Mouse (Mus musculus) intestine, postnatal 0 days (tissue): ENCODE data around the gene Etnk2. TPM values are rescaled to one million over a fixed set of nuclear protein-coding genes. Genes with fewer than 3 reads are reported as not detected.
A peak's percentile ranks its signal among the peaks of the same experiment; 100 is the strongest.

Experiments
- ATAC-seq: fragments of 200-750 bp; cut with Nextera tagmentation; 2 replicates; pipeline ENCODE4 v1.8.0; 2017; ENCODE audit warnings: mild to moderate bottlenecking, moderate TSS enrichment, moderate library complexity
- H3K27ac ChIP-seq: fragments of 300-500 bp; sonication (generic); 2 replicates; pipeline ENCODE4 v1.5.1; 2014; ENCODE audit warnings: mild to moderate bottlenecking, low read depth, low read length, moderate library complexity
- H3K27me3 ChIP-seq: fragments of 300-500 bp; sonication (generic); replicated peaks from 2 replicates; pipeline ENCODE4 v1.6.1; 2014; ENCODE audit warnings: low read length, mixed read lengths; ENCODE audit not compliant: control insufficient read depth, insufficient read depth
- H3K36me3 ChIP-seq: fragments of 300-500 bp; sonication (generic); 2 replicates; pipeline ENCODE4 v1.6.1; 2014; ENCODE audit warnings: mild to moderate bottlenecking, moderate library complexity; ENCODE audit not compliant: control insufficient read depth, insufficient read depth
- H3K4me1 ChIP-seq: fragments of 300-500 bp; sonication (generic); replicated peaks from 2 replicates; pipeline ENCODE4 v1.6.1; 2014; ENCODE audit warnings: antibody characterized with exemption, low read length, mixed read lengths; ENCODE audit not compliant: control insufficient read depth, insufficient read depth
- H3K4me2 ChIP-seq: fragments of 300-500 bp; sonication (generic); replicated peaks from 2 replicates; pipeline ENCODE4 v1.6.1; 2014; ENCODE audit warnings: low read depth, mild to moderate bottlenecking, moderate library complexity
- H3K4me3 ChIP-seq: fragments of 300-500 bp; sonication (generic); 2 replicates; pipeline ENCODE4 v1.5.1; 2014; ENCODE audit warnings: low read depth, low read length
- H3K9ac ChIP-seq: fragments of 300-500 bp; sonication (generic); 2 replicates; pipeline ENCODE4 v1.6.1; 2014; ENCODE audit warnings: mild to moderate bottlenecking, low read depth, low read length
- H3K9me3 ChIP-seq: fragments of 300-500 bp; sonication (generic); 2 replicates; pipeline ENCODE4 v1.6.1; 2016; ENCODE audit warnings: mixed run types; ENCODE audit not compliant: control insufficient read depth
- CTCF ChIP-seq: sonication (generic); IDR thresholded peaks from 2 replicates; pipeline ENCODE4 v1.5.1; 2016; ENCODE audit warnings: low read depth, mild to moderate bottlenecking, control low read depth, antibody characterized with exemption, moderate library complexity
- WGBS: fragments of 180-500 bp; shearing (Covaris S2); extraction: QIAGEN DNeasy Blood & Tissue Kit; methylation state at CpG from one replicate; pipeline ENCODE4 v1.1.7; 2014; 5-methylcytosine and 5-hydroxymethylcytosine counted together
- polyA plus RNA-seq: library from polyadenylated mRNA; unstranded; fragments of >200 nt; fragmentation: Nextera tagmentation; extraction: Ambion mirVana; gene quantifications from 2 replicates; pipeline ENCODE4 v1.2.1, GENCODE M21; 2015

The Etnk2 gene
- polyA plus RNA-seq = 6.0 and 6.2 TPM in 2 replicates

GRCm38 (mm10) chr1:133363276-133364021, at the start of gene Etnk2:
Etnk2 (plus strand) TSS chr1:133363572.
- Histone ChIP-seq H3K27ac (peak within 1 kb of the TSS; percentile 66), H3K4me1 (peaks cover 4% of the 10 kb centered on the region; the same call in 1 of the 2 replicates), H3K27me3 (peaks cover 7% of the 10 kb centered on the region; the same call in 1 of the 2 replicates), H3K4me3 (peak within 1 kb of the TSS; percentile 63), H3K4me2 (peak within 1 kb of the TSS; percentile 99), H3K9ac (peak within 1 kb of the TSS; percentile 63), H3K36me3 (no peaks in the 10 kb centered on the region), H3K9me3 (no peaks in the 10 kb centered on the region)
- WGBS = under 1% methylated on average over 52 of the region's 52 CpGs
- peak; percentile 76 for ATAC-seq
- TF ChIP-seq CTCF = no peak

- H3K4me3 ChIP-seq = no peak overlapping the region
- no peaks in the 10 kb centered on the region for H3K27me3 ChIP-seq
- no peak overlapping the region for H3K27ac ChIP-seq
- H3K4me1 ChIP-seq = peaks cover 7% of the 10 kb centered on the region; the same call in 1 of the 2 replicates
- WGBS = 28% methylated on average over 8 of the region's 8 CpGs
- H3K9ac ChIP-seq = no peak overlapping the region
- no peak for ATAC-seq
- no peaks in the 10 kb centered on the region for H3K36me3 ChIP-seq
- TF ChIP-seq CTCF = peak; percentile 84
- H3K9me3 ChIP-seq = no peaks in the 10 kb centered on the region
- H3K4me2 ChIP-seq = no peak overlapping the region
These were observed 49.0 kb upstream of the Etnk2 start for GRCm38 (mm10) chr1:133314364-133314763.

- no peaks in the 10 kb centered on the region for H3K27me3 ChIP-seq
- H3K27ac ChIP-seq = no peak overlapping the region
- H3K4me3 ChIP-seq = no peak overlapping the region
- H3K36me3 ChIP-seq = no peaks in the 10 kb centered on the region
- no peak overlapping the region for H3K9ac ChIP-seq
- TF ChIP-seq CTCF = no peak
- peaks cover 7% of the 10 kb centered on the region; the same call in 1 of the 2 replicates for H3K4me1 ChIP-seq
- WGBS = 84% methylated on average over 6 of the region's 6 CpGs
- no peaks in the 10 kb centered on the region for H3K9me3 ChIP-seq
- no peak for ATAC-seq
- no peak overlapping the region for H3K4me2 ChIP-seq
These were observed 47.6 kb upstream of the Etnk2 start for GRCm38 (mm10) chr1:133315775-133316174.

GRCm38 (mm10) chr1:133316577-133316976, 46.8 kb upstream of the Etnk2 start:
- no peak overlapping the region for H3K9ac ChIP-seq
- 0 out of 2 replicates have a peak, but pooled peaks cover 5% of the 10 kb centered on the region for H3K36me3 ChIP-seq
- H3K27ac ChIP-seq = no peak overlapping the region
- H3K4me2 ChIP-seq = no peak overlapping the region
- TF ChIP-seq CTCF = no peak
- H3K4me3 ChIP-seq = no peak overlapping the region
- WGBS = 89% methylated on average over 4 of the region's 4 CpGs
- no peaks in the 10 kb centered on the region for H3K27me3 ChIP-seq
- H3K9me3 ChIP-seq = no peaks in the 10 kb centered on the region
- H3K4me1 ChIP-seq = peaks cover 6% of the 10 kb centered on the region; the same call in 1 of the 2 replicates
- ATAC-seq = no peak

GRCm38 (mm10) chr1:133317149-133317548, 46.2 kb upstream of the Etnk2 start:
- 0 out of 2 replicates have a peak, but pooled peaks cover 9% of the 10 kb centered on the region for H3K36me3 ChIP-seq
- H3K27me3 ChIP-seq = no peaks in the 10 kb centered on the region
- H3K9ac ChIP-seq = no peak overlapping the region
- TF ChIP-seq CTCF = peak; percentile 66
- no peak for ATAC-seq
- H3K9me3 ChIP-seq = no peaks in the 10 kb centered on the region
- 86% methylated on average over 1 of the region's 1 CpGs for WGBS
- H3K4me2 ChIP-seq = no peak overlapping the region
- H3K27ac ChIP-seq = no peak overlapping the region
- H3K4me3 ChIP-seq = no peak overlapping the region
- H3K4me1 ChIP-seq = no peaks in the 10 kb centered on the region; the same call in 1 of the 2 replicates

- Histone ChIP-seq H3K4me1 (no peaks in the 10 kb centered on the region), H3K9me3 (no peaks in the 10 kb centered on the region), H3K4me2 (no peak within 1 kb of the TSS), H3K36me3 (0 out of 2 replicates have a peak, but pooled peaks cover 9% of the 10 kb centered on the region), H3K27ac (no peak within 1 kb of the TSS), H3K9ac (no peak within 1 kb of the TSS), H3K27me3 (no peaks in the 10 kb centered on the region), H3K4me3 (no peak within 1 kb of the TSS)
- TF ChIP-seq CTCF = no peak
- 68% methylated on average over 13 of the region's 13 CpGs for WGBS
- ATAC-seq = 0 out of 2 replicates have a peak, but pooled peaks have one; percentile 28
These were observed 42.0 kb upstream of the Etnk2 start, which contains the start of gene Kiss1 for GRCm38 (mm10) chr1:133321267-133321925. Kiss1 (plus strand) TSS chr1:133321875.
